Mouse (Mus musculus) lung, adult 2 months (tissue): ENCODE data around the gene Rhd.

Experiments
- CTCF ChIP-seq: fragments of 200-500 bp; IDR thresholded peaks from 2 replicates; pipeline ENCODE4 v1.5.1; 2011; ENCODE audit warnings: mild to moderate bottlenecking, low read length, control low read depth; ENCODE audit not compliant: insufficient read depth
- POLR2A ChIP-seq: fragments of 200-500 bp; IDR thresholded peaks from 2 replicates; pipeline ENCODE4 v1.6.1; 2011; ENCODE audit warnings: low read depth, mild to moderate bottlenecking, control low read depth, low read length, borderline replicate concordance; ENCODE audit errors: extremely low read depth

DNA sequence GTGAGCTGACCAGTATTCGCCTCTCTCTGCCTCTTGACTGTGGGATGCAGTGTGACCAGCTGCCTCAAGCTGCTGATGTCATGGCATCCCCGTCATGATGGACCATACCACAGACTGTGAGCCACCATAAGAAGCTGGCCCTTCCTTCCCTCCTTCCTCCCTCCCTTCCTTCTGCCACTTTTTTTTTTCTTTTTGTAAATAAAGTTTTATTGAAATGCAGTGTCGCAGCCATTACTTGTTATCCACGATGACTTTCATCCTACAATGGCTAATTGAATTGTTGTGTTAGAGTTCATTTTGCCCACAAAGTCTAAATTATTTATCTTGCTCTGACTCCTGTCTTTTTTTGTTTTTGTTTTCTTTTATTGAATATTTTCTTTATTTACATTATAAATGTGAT, 5.8 kb upstream of the Rhd start:
- TF ChIP-seq CTCF, result no peak
- TF ChIP-seq POLR2A, result no peak
